Mouse (Mus musculus) R1 (cell line): ENCODE measurements around the gene Fgf2.

Source experiments
- DNase-seq: peaks from one replicate; pipeline ENCODE4 v3.0.0-alpha.2; 2018; ENCODE audit warnings: low read depth, low spot score

Gene Fgf2

DNA sequence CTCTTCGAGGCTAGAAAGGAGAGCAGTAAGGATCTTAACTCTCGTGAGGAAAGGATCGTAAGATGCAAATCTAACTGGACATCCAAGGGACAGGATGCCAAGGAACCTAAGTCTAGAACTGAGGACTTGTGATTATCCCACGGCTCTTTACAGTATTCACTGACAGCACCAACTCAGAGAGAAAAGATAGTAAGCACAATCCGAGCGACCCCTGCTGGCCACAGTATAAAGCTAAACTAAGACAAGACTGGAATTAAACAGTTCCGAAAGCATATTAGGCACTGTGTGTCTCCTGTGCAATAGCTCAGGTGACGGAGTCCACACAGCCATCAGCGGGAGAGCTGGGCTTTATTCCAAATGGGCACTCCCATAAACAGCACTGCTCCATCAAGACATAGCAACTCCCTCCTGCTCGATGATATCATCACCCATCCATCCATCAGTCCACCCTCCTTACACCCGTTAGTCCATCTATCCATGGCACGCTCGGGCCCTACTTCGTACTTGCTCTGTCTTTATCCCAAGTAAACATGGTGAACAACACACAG is 66.3 kb downstream of the Fgf2 start:
- peak; percentile 78 for DNase-seq

- no peak for DNase-seq
These were observed 70.2 kb downstream of the Fgf2 start for GRCm38 (mm10) chr3:37418341-37418740.

GRCm38 (mm10) chr3:37418961-37419457 is 70.9 kb downstream of the Fgf2 start:
- peak; percentile 80 for DNase-seq

DNA sequence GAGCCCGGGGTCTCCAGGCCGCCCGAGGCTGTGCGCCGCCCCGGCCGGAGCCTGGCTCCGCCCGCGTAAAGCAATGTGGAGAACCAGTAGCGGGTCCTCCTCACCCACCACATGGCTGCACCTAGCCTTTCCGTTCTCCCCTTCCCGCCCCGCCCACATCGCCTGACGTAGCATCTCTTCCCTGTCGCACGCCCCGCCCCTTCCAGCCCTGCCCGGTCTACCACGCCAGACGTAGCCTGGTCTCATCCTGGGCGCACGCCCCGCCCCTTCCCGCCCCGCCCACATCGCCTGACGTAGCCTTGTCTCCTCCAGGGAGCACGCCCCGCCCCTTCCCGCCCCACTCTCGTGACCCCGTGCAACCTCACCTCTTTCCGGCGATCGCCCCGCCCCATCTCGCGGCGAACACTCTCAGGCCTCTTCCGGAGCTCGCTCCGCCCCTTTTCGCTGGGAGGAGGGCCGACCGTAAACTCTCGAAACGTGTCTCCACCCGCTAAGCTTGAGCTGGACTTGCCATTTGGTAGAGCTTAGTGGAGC is 71.4 kb downstream of the Fgf2 start, which contains the start of gene Spata5:
Spata5 (plus strand) TSS at position 439 of the 534 bp plus-strand sequence.
- DNase-seq, result peak; percentile 98

DNA sequence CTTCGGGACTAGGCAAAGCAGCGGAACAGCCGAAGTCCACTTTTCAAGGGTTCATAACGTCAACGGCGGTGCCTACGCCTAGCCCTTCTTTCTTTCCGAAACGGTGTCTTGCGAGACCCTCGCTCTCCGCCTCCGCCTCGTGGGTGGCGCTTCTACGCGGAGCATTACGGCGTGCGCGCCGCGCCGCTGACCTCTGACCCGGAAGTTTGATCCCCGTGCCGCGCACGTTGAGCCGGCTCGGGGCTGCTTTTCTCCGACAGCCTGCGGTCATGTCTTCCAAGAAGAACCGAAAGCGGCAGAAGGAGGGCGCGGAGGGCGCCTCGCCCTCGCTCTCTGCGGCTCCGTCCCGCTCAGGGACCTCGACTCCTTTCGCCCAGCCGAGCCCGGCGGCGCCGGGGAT is 71.9 kb downstream of the Fgf2 start, which contains the start of gene Nudt6:
Nudt6 (minus strand) TSS at position 140 of the 400 bp plus-strand sequence.
- DNase-seq, result peak; percentile 94

- DNase-seq, result peak; percentile 48
These were observed 72.5 kb downstream of the Fgf2 start for GRCm38 (mm10) chr3:37420641-37421040.

GRCm38 (mm10) chr3:37421179-37421578 is 73.0 kb downstream of the Fgf2 start:
- DNase-seq, result no peak

GRCm38 (mm10) chr3:37426069-37426468 is 77.9 kb downstream of the Fgf2 start:
- no peak for DNase-seq

GRCm38 (mm10) chr3:37430359-37430758 is 82.2 kb downstream of the Fgf2 start:
- no peak for DNase-seq

DNA sequence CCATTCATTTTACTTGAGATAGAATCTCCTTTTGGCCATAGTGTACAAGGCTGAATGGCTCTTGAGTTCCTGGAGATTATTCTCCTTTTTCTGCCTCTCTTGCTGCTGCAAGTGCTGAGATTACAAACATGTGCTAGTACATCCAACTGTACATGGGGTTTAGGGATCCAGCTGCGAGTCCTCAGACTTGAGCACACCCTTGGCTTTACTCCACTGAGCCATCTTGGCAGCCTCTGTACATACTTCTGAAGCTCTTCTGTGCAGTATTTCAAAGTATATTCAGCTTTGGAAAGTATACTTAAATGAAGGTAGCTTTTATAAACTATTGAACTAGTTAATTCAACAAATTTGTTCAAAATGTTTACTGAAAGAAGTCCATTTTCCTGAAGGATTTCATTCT is 91.6 kb downstream of the Fgf2 start:
- no peak for DNase-seq

GRCm38 (mm10) chr3:37443409-37443808 is 95.3 kb downstream of the Fgf2 start:
- DNase-seq, result no peak

DNA sequence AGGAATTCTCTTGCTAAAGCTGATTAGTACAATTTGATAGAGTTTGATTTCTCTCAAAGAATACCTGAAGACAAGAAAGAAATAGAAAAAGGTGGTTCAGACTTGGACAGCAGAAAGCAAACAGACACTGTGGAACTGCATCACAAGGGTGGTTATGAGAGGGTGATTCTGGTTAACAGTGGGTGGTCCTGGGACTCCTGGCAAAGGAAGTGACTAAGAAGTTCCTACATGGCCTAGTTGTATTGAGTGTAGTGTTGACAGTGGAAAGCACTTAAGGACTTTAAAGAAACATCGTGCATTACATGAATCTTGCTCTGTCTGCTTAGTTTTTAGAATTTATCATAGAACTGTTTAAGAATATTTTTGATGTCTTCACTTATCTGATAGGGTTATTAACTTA is 107.8 kb downstream of the Fgf2 start:
- DNase-seq, result no peak
